Mouse (Mus musculus) stomach, postnatal 0 days (tissue): ENCODE data around the gene Kynu.

ENCODE experiments used
- CTCF ChIP-seq: IDR thresholded peaks from 2 replicates; pipeline ENCODE4 v1.5.1; 2016; ENCODE audit warnings: antibody characterized with exemption, low read depth, mild to moderate bottlenecking, moderate library complexity
- EP300 ChIP-seq: optimal IDR thresholded peaks from 2 replicates; pipeline ENCODE3; 2016; ENCODE audit warnings: antibody characterized with exemption

- TF ChIP-seq CTCF (no peak), EP300 (no peak)
Observed at GRCm38 (mm10) chr2:43728831-43729230, 173.7 kb downstream of the Kynu start.
